Mouse (Mus musculus) liver, embryonic 11.5 days (tissue): ENCODE data around the gene Ntn4. TPM values are rescaled to one million over a fixed set of nuclear protein-coding genes. Genes with fewer than 3 reads are reported as not detected.

Experiments used
- polyA plus RNA-seq: library from polyadenylated mRNA; unstranded; fragments of >200 nt; fragmentation: Nextera tagmentation; extraction: Ambion mirVana; gene quantifications from 2 replicates; pipeline ENCODE4 v1.2.1, GENCODE M21; 2014

Ntn4 gene
- polyA plus RNA-seq, 1 experiment from 2014 or later: 0.60 TPM

Other genes starting within 250 kb of the Ntn4 start
- gene Lta4h, start 187.3 kb upstream of the Ntn4 start, polyA plus RNA-seq: 163 and 185 TPM in 2 replicates
- gene Hal, start 151.9 kb upstream of the Ntn4 start, polyA plus RNA-seq: 1.1 and 1.3 TPM in 2 replicates
- 6.2 and 7.4 TPM in 2 replicates for gene Amdhd1, start 100.6 kb upstream of the Ntn4 start, polyA plus RNA-seq
- 0.32 and 0.38 TPM in 2 replicates for gene Ccdc38, start 100.0 kb upstream of the Ntn4 start, polyA plus RNA-seq
- 179 and 199 TPM in 2 replicates for gene Snrpf, start 51.0 kb upstream of the Ntn4 start, polyA plus RNA-seq
- 4.0 and 4.3 TPM in 2 replicates for gene Usp44, start 190.9 kb downstream of the Ntn4 start, polyA plus RNA-seq